Mouse (Mus musculus): ENCODE data around the gene Creg1. TPM values are rescaled to one million over a fixed set of nuclear protein-coding genes. Genes with fewer than 3 reads are reported as not detected.

Gene Creg1
- polyA plus RNA-seq, 1 experiment from 2014 or later: 244 TPM

- H3K27me3 ChIP-seq (replicated peaks; ENCODE audit: control insufficient read depth, insufficient read depth, low read length): no peaks in the 10 kb centered on the region
- ATAC-seq (replicated peaks; ENCODE audit: low FRiP score): no peak
- no peak overlapping the region for H3K4me2 ChIP-seq
- no peak overlapping the region for H3K4me3 ChIP-seq (ENCODE audit: low read depth, low read length)
- DNase-seq (ENCODE audit: low spot score): no peak
- 68% methylated on average over 4 of the region's 4 CpGs for WGBS
- no peaks in the 10 kb centered on the region for H3K36me3 ChIP-seq (ENCODE audit: control insufficient read depth, insufficient read depth, low read length)
- H3K9ac ChIP-seq (ENCODE audit: low read depth, low read length): no peak overlapping the region
- no peaks in the 10 kb centered on the region for H3K9me3 ChIP-seq (ENCODE audit: control insufficient read depth, low read length)
- H3K4me1 ChIP-seq (replicated peaks; ENCODE audit: control insufficient read depth, insufficient read depth, low read length): peaks cover 21% of the 10 kb centered on the region
- H3K27ac ChIP-seq (ENCODE audit: low read depth, low read length): peak overlapping the region; percentile 34; the same call in 1 of the 2 replicates
Observed at GRCm38 (mm10) chr1:165819147-165819546, 55.6 kb downstream of the Creg1 start.

- Histone ChIP-seq H3K4me1 (replicated peaks; ENCODE audit: control insufficient read depth, insufficient read depth, low read length) (peaks cover 21% of the 10 kb centered on the region), H3K4me3 (ENCODE audit: low read depth, low read length) (no peak overlapping the region), H3K9me3 (ENCODE audit: control insufficient read depth, low read length) (no peaks in the 10 kb centered on the region), H3K4me2 (no peak overlapping the region), H3K27ac (ENCODE audit: low read depth, low read length) (no peak overlapping the region), H3K27me3 (replicated peaks; ENCODE audit: control insufficient read depth, insufficient read depth, low read length) (no peaks in the 10 kb centered on the region), H3K36me3 (ENCODE audit: control insufficient read depth, insufficient read depth, low read length) (no peaks in the 10 kb centered on the region), H3K9ac (ENCODE audit: low read depth, low read length) (no peak overlapping the region)
- 71% methylated on average over 2 of the region's 2 CpGs for WGBS
- ATAC-seq (replicated peaks; ENCODE audit: low FRiP score) (no peak), DNase-seq (ENCODE audit: low spot score) (no peak)
Observed at GRCm38 (mm10) chr1:165822031-165822430, 58.5 kb downstream of the Creg1 start.

Other genes with a start within 250 kb of the Creg1 start
- 85.7 and 89.5 TPM in 2 replicates for gene Mpzl1, start 129.2 kb upstream of the Creg1 start, polyA plus RNA-seq (2014; fragmentation: Nextera tagmentation; extraction: Ambion mirVana)
- 13.3 and 17.8 TPM in 2 replicates for gene Rcsd1, start 54.0 kb upstream of the Creg1 start, polyA plus RNA-seq (2014; fragmentation: Nextera tagmentation; extraction: Ambion mirVana)
- 0.77 TPM in 1 of 2 replicates, not detected in the other for gene Cd247, start 24.9 kb downstream of the Creg1 start, polyA plus RNA-seq (2014; fragmentation: Nextera tagmentation; extraction: Ambion mirVana)
- gene Pou2f1, start 238.9 kb downstream of the Creg1 start, polyA plus RNA-seq (2014; fragmentation: Nextera tagmentation; extraction: Ambion mirVana): 15.5 and 16.5 TPM in 2 replicates

All from liver, embryonic 11.5 days (tissue).